Mouse (Mus musculus): ENCODE results near the gene Etv6.

- TF ChIP-seq CTCF (IDR thresholded peaks at IDR 0.05; ENCODE audit: borderline replicate concordance, extremely low read depth, insufficient read depth, insufficient read length) (no peak), POLR2A (IDR thresholded peaks at IDR 0.05; ENCODE audit: borderline replicate concordance, extremely low read depth, insufficient read depth, insufficient read length, poor library complexity, severe bottlenecking) (no peak)
Measured at GRCm38 (mm10) chr6:134117380-134117938, 82.0 kb downstream of the Etv6 start.
